Mouse (Mus musculus): ENCODE results near the gene Cgas. TPM values are rescaled to one million over a fixed set of nuclear protein-coding genes. Genes with fewer than 3 reads are reported as not detected.

Gene Cgas
- polyA plus RNA-seq, 1 experiment: 1.1 TPM

GRCm38 (mm10) chr9:78473588-78473987, 30.6 kb upstream of the Cgas start:
- Histone ChIP-seq H3K27me3 (ENCODE audit: control insufficient read depth, insufficient read depth, low read length, poor library complexity, severe bottlenecking) (no peaks in the 10 kb centered on the region), H3K4me1 (ENCODE audit: control insufficient read depth, insufficient read depth, low read length) (no peaks in the 10 kb centered on the region), H3K4me3 (ENCODE audit: low read depth, low read length) (no peak overlapping the region), H3K27ac (ENCODE audit: insufficient read depth, low read length) (no peak overlapping the region), H3K9me3 (replicated peaks; ENCODE audit: control insufficient read depth, insufficient read depth, low read length, poor library complexity, severe bottlenecking) (no peaks in the 10 kb centered on the region), H3K9ac (ENCODE audit: low read depth, poor library complexity, severe bottlenecking) (no peak overlapping the region), H3K36me3 (ENCODE audit: control insufficient read depth, insufficient read depth, low read length, poor library complexity, severe bottlenecking) (peaks cover 30% of the 10 kb centered on the region)
- TF ChIP-seq POLR2A (IDR thresholded peaks at IDR 0.05; ENCODE audit: insufficient read depth, low read length) (no peak), EP300 (IDR thresholded peaks at IDR 0.05; ENCODE audit: insufficient read depth, low read depth, low read length) (no peak), CTCF (IDR thresholded peaks at IDR 0.05; ENCODE audit: low read depth, low read length) (no peak)

- H3K36me3 ChIP-seq (ENCODE audit: control insufficient read depth, insufficient read depth, low read length, poor library complexity, severe bottlenecking): peaks cover 43% of the 10 kb centered on the region
- no peak overlapping the region for H3K4me3 ChIP-seq (ENCODE audit: low read depth, low read length)
- no peak overlapping the region for H3K9ac ChIP-seq (ENCODE audit: low read depth, poor library complexity, severe bottlenecking)
- no peaks in the 10 kb centered on the region for H3K9me3 ChIP-seq (replicated peaks; ENCODE audit: control insufficient read depth, insufficient read depth, low read length, poor library complexity, severe bottlenecking)
- H3K27ac ChIP-seq (ENCODE audit: insufficient read depth, low read length): no peak overlapping the region
- TF ChIP-seq CTCF (IDR thresholded peaks at IDR 0.05; ENCODE audit: low read depth, low read length) (no peak), EP300 (IDR thresholded peaks at IDR 0.05; ENCODE audit: insufficient read depth, low read depth, low read length) (no peak), POLR2A (IDR thresholded peaks at IDR 0.05; ENCODE audit: insufficient read depth, low read length) (no peak)
- H3K4me1 ChIP-seq (ENCODE audit: control insufficient read depth, insufficient read depth, low read length): no peaks in the 10 kb centered on the region
- H3K27me3 ChIP-seq (ENCODE audit: control insufficient read depth, insufficient read depth, low read length, poor library complexity, severe bottlenecking): no peaks in the 10 kb centered on the region
Observed at GRCm38 (mm10) chr9:78465725-78466124, 22.7 kb upstream of the Cgas start.

GRCm38 (mm10) chr9:78463337-78463736, 20.3 kb upstream of the Cgas start:
- H3K27me3 ChIP-seq (ENCODE audit: control insufficient read depth, insufficient read depth, low read length, poor library complexity, severe bottlenecking): no peaks in the 10 kb centered on the region
- H3K27ac ChIP-seq (ENCODE audit: insufficient read depth, low read length): no peak overlapping the region
- H3K9ac ChIP-seq (ENCODE audit: low read depth, poor library complexity, severe bottlenecking): no peak overlapping the region
- H3K4me3 ChIP-seq (ENCODE audit: low read depth, low read length): no peak overlapping the region
- TF ChIP-seq CTCF (IDR thresholded peaks at IDR 0.05; ENCODE audit: low read depth, low read length) (no peak), EP300 (IDR thresholded peaks at IDR 0.05; ENCODE audit: insufficient read depth, low read depth, low read length) (no peak), POLR2A (IDR thresholded peaks at IDR 0.05; ENCODE audit: insufficient read depth, low read length) (no peak)
- no peaks in the 10 kb centered on the region for H3K9me3 ChIP-seq (replicated peaks; ENCODE audit: control insufficient read depth, insufficient read depth, low read length, poor library complexity, severe bottlenecking)
- H3K36me3 ChIP-seq (ENCODE audit: control insufficient read depth, insufficient read depth, low read length, poor library complexity, severe bottlenecking): peaks cover 54% of the 10 kb centered on the region
- no peaks in the 10 kb centered on the region for H3K4me1 ChIP-seq (ENCODE audit: control insufficient read depth, insufficient read depth, low read length)

GRCm38 (mm10) chr9:78457026-78457425, 14.0 kb upstream of the Cgas start:
- Histone ChIP-seq H3K4me1 (ENCODE audit: control insufficient read depth, insufficient read depth, low read length) (peaks cover 1% of the 10 kb centered on the region), H3K27ac (ENCODE audit: insufficient read depth, low read length) (peak overlapping the region; percentile 72), H3K9ac (ENCODE audit: low read depth, poor library complexity, severe bottlenecking) (peak overlapping the region; percentile 11), H3K36me3 (ENCODE audit: control insufficient read depth, insufficient read depth, low read length, poor library complexity, severe bottlenecking) (peaks cover 45% of the 10 kb centered on the region), H3K4me3 (ENCODE audit: low read depth, low read length) (peak overlapping the region; percentile 53), H3K27me3 (ENCODE audit: control insufficient read depth, insufficient read depth, low read length, poor library complexity, severe bottlenecking) (no peaks in the 10 kb centered on the region), H3K9me3 (replicated peaks; ENCODE audit: control insufficient read depth, insufficient read depth, low read length, poor library complexity, severe bottlenecking) (no peaks in the 10 kb centered on the region)
- TF ChIP-seq CTCF (IDR thresholded peaks at IDR 0.05; ENCODE audit: low read depth, low read length): no peak
- TF ChIP-seq EP300 (IDR thresholded peaks at IDR 0.05; ENCODE audit: insufficient read depth, low read depth, low read length): no peak
- TF ChIP-seq POLR2A (IDR thresholded peaks at IDR 0.05; ENCODE audit: insufficient read depth, low read length): no peak

- no peak overlapping the region for H3K27ac ChIP-seq (ENCODE audit: insufficient read depth, low read length)
- peaks cover 28% of the 10 kb centered on the region for H3K36me3 ChIP-seq (ENCODE audit: control insufficient read depth, insufficient read depth, low read length, poor library complexity, severe bottlenecking)
- H3K4me1 ChIP-seq (ENCODE audit: control insufficient read depth, insufficient read depth, low read length): peaks cover 1% of the 10 kb centered on the region
- H3K27me3 ChIP-seq (ENCODE audit: control insufficient read depth, insufficient read depth, low read length, poor library complexity, severe bottlenecking): no peaks in the 10 kb centered on the region
- no peak overlapping the region for H3K9ac ChIP-seq (ENCODE audit: low read depth, poor library complexity, severe bottlenecking)
- H3K4me3 ChIP-seq (ENCODE audit: low read depth, low read length): no peak overlapping the region
- no peaks in the 10 kb centered on the region for H3K9me3 ChIP-seq (replicated peaks; ENCODE audit: control insufficient read depth, insufficient read depth, low read length, poor library complexity, severe bottlenecking)
- TF ChIP-seq POLR2A (IDR thresholded peaks at IDR 0.05; ENCODE audit: insufficient read depth, low read length): no peak
- TF ChIP-seq EP300 (IDR thresholded peaks at IDR 0.05; ENCODE audit: insufficient read depth, low read depth, low read length): no peak
- TF ChIP-seq CTCF (IDR thresholded peaks at IDR 0.05; ENCODE audit: low read depth, low read length): no peak
Observed at GRCm38 (mm10) chr9:78451382-78451781, 8.3 kb upstream of the Cgas start.

GRCm38 (mm10) chr9:78450404-78450803, 7.4 kb upstream of the Cgas start:
- Histone ChIP-seq H3K4me1 (ENCODE audit: control insufficient read depth, insufficient read depth, low read length) (no peaks in the 10 kb centered on the region), H3K9ac (ENCODE audit: low read depth, poor library complexity, severe bottlenecking) (no peak overlapping the region), H3K36me3 (ENCODE audit: control insufficient read depth, insufficient read depth, low read length, poor library complexity, severe bottlenecking) (peaks cover 28% of the 10 kb centered on the region), H3K27ac (ENCODE audit: insufficient read depth, low read length) (no peak overlapping the region), H3K27me3 (ENCODE audit: control insufficient read depth, insufficient read depth, low read length, poor library complexity, severe bottlenecking) (no peaks in the 10 kb centered on the region), H3K4me3 (ENCODE audit: low read depth, low read length) (no peak overlapping the region), H3K9me3 (replicated peaks; ENCODE audit: control insufficient read depth, insufficient read depth, low read length, poor library complexity, severe bottlenecking) (no peaks in the 10 kb centered on the region)
- TF ChIP-seq CTCF (IDR thresholded peaks at IDR 0.05; ENCODE audit: low read depth, low read length) (no peak), EP300 (IDR thresholded peaks at IDR 0.05; ENCODE audit: insufficient read depth, low read depth, low read length) (no peak), POLR2A (IDR thresholded peaks at IDR 0.05; ENCODE audit: insufficient read depth, low read length) (no peak)

All from ES-Bruce4 (cell line).